Mouse (Mus musculus) embryonic facial prominence, embryonic 15.5 days (tissue): ENCODE measurements around the gene Macrod2. TPM values are rescaled to one million over a fixed set of nuclear protein-coding genes. Genes with fewer than 3 reads are reported as not detected.
A peak's percentile ranks its signal among the peaks of the same experiment; 100 is the strongest.

ENCODE experiments used
- ATAC-seq: fragments of 200-750 bp; cut with Nextera tagmentation; 2 replicates; pipeline ENCODE4 v1.8.0; 2017; ENCODE audit warnings: low read depth, moderate TSS enrichment; ENCODE audit not compliant: insufficient number of reproducible peaks, low FRiP score, low TSS enrichment
- H3K27ac ChIP-seq: fragments of 300-500 bp; sonication (generic); replicated peaks from 2 replicates; pipeline ENCODE4 v1.5.1; 2015; ENCODE audit warnings: mild to moderate bottlenecking, inconsistent platforms
- H3K27me3 ChIP-seq: fragments of 300-500 bp; sonication (generic); 2 replicates; pipeline ENCODE4 v1.6.1; 2015; ENCODE audit warnings: inconsistent platforms
- H3K36me3 ChIP-seq: fragments of 300-500 bp; sonication (generic); 2 replicates; pipeline ENCODE4 v1.6.1; 2015; ENCODE audit warnings: mild to moderate bottlenecking, inconsistent platforms
- H3K4me1 ChIP-seq: fragments of 300-500 bp; sonication (generic); 2 replicates; pipeline ENCODE4 v1.6.1; 2015; ENCODE audit warnings: inconsistent platforms
- H3K4me2 ChIP-seq: fragments of 300-500 bp; sonication (generic); replicated peaks from 2 replicates; pipeline ENCODE4 v1.6.1; 2015; ENCODE audit warnings: mild to moderate bottlenecking, inconsistent platforms
- H3K4me3 ChIP-seq: fragments of 300-500 bp; sonication (generic); replicated peaks from 2 replicates; pipeline ENCODE4 v1.5.1; 2015; ENCODE audit warnings: mild to moderate bottlenecking, inconsistent platforms
- H3K9ac ChIP-seq: fragments of 300-500 bp; sonication (generic); 2 replicates; pipeline ENCODE4 v1.6.1; 2015; ENCODE audit warnings: inconsistent platforms
- H3K9me3 ChIP-seq: fragments of 300-500 bp; sonication (generic); replicated peaks from 2 replicates; pipeline ENCODE4 v1.6.1; 2016; ENCODE audit warnings: inconsistent platforms
- WGBS: fragments of 180-500 bp; shearing (Covaris S2); methylation state at CpG from one replicate; pipeline ENCODE4 v1.1.7; 2015; 5-methylcytosine and 5-hydroxymethylcytosine counted together
- polyA plus RNA-seq: library from polyadenylated mRNA; unstranded; fragments of >200 nt; fragmentation: Nextera tagmentation; extraction: Ambion mirVana; gene quantifications from 2 replicates; pipeline ENCODE4 v1.2.1, GENCODE M21; 2015

Gene Macrod2
- polyA plus RNA-seq = 37.0 and 38.9 TPM in 2 replicates

DNA sequence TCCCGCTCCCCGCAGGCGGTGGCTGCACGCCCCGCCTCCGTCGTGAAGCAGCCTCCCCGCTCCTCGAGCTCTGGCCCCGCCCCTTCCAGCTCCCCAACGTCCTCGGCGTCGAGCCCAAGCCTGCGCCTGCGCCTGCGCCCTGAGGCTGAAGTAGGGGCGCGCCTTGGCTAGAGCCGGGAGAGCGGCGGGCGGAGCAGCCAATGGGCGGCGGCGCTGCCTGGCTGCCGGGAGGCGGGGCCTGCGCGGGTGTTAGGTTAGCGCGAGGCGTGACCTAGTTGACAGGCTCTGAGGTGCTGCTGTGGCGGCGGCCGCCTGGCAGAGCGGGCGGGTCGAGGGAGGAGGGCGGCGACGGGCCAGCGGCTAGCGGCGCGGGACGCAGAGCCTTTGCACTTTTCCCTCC is at the start of gene Macrod2:
Macrod2 (plus strand) TSS at position 131 of the 400 bp plus-strand sequence.
- Histone ChIP-seq H3K27ac (no peak within 1 kb of the TSS), H3K27me3 (no peaks in the 10 kb centered on the region), H3K9ac (peak within 1 kb of the TSS; percentile 45), H3K36me3 (no peaks in the 10 kb centered on the region), H3K4me1 (0 out of 2 replicates have a peak, but pooled peaks cover 3% of the 10 kb centered on the region), H3K4me2 (peak within 1 kb of the TSS; percentile 98), H3K4me3 (peak within 1 kb of the TSS; percentile 81), H3K9me3 (no peaks in the 10 kb centered on the region)
- ATAC-seq = peak; percentile 99
- WGBS = under 1% methylated on average over 46 of the region's 47 CpGs

DNA sequence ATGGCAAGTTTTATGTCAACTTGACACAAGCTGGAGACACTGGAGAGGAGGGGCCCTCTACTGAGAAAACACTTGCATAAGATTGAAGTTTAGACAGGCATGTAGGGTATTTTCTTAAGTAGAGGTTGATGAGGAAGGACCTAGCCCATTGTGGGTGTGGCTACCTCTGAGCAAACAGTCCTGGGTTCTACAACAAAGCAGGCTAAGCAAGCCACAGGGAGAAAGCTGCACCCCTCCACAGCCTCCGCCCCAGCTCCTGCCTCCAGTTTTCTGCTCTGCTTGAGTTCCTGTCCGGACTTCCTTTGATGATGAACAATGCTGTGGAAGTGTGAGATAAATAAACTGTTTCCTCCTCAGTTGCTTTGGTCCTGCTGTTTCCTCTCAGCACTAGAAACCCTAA is 35.2 kb upstream of the Macrod2 start:
- Histone ChIP-seq H3K4me2 (no peak overlapping the region), H3K9me3 (no peaks in the 10 kb centered on the region), H3K27ac (no peak overlapping the region), H3K9ac (no peak overlapping the region), H3K4me1 (no peaks in the 10 kb centered on the region), H3K36me3 (no peaks in the 10 kb centered on the region), H3K27me3 (no peaks in the 10 kb centered on the region), H3K4me3 (no peak overlapping the region)
- ATAC-seq = no peak
- WGBS = 42% methylated on average over 2 of the region's 2 CpGs

DNA sequence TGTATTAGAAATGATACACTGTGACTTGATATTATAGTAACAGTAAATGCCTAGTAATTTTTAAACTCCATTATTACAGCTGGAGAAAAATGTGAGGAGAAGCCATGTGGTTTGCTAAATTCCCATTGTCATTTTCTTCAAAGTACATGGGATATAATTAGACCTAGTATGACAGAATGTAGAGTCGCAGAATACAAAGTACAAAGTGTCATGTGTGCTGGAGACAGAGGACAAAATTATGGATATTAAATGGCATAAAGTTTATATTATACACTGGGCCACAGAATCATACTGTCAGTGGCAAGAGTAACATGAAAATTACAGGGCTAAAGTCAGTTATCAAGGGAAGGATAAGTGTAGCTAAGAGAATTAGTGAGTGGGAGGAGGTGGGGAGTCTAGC is 30.3 kb upstream of the Macrod2 start:
- Histone ChIP-seq H3K9me3 (no peaks in the 10 kb centered on the region), H3K27me3 (no peaks in the 10 kb centered on the region), H3K9ac (no peak overlapping the region), H3K4me2 (no peak overlapping the region), H3K4me1 (no peaks in the 10 kb centered on the region), H3K27ac (no peak overlapping the region), H3K36me3 (no peaks in the 10 kb centered on the region), H3K4me3 (no peak overlapping the region)
- ATAC-seq = 0 out of 2 replicates have a peak, but pooled peaks have one; percentile 34
- 53% methylated on average over 1 of the region's 1 CpGs for WGBS

DNA sequence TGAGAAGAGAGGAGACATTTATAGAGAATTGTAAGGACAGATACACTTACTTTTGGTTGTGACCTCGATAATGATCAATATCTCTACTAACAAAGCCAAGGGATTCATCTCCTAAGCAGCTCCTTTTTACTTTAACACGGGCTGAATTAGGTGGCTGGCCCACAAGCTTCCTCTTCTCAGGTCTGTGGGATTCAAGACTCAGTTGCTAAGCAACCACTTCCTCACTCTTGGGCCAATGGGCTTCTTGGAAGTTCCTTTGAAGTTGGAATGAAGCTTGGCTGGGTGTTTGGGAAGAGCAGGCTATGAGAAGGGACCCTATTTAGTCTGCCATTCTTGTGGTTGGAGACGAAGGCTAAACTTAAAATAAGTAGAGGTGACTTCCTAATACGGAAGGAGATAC is 5.6 kb upstream of the Macrod2 start, which contains the start of gene Sel1l2:
Sel1l2 (minus strand) TSS at position 182 of the 400 bp plus-strand sequence.
- Histone ChIP-seq H3K36me3 (no peaks in the 10 kb centered on the region), H3K4me1 (no peaks in the 10 kb centered on the region), H3K9me3 (no peaks in the 10 kb centered on the region), H3K27ac (no peak within 1 kb of the TSS), H3K4me2 (no peak within 1 kb of the TSS), H3K9ac (no peak within 1 kb of the TSS), H3K4me3 (no peak within 1 kb of the TSS), H3K27me3 (no peaks in the 10 kb centered on the region)
- no peak for ATAC-seq
- WGBS = 46% methylated on average over 4 of the region's 4 CpGs

DNA sequence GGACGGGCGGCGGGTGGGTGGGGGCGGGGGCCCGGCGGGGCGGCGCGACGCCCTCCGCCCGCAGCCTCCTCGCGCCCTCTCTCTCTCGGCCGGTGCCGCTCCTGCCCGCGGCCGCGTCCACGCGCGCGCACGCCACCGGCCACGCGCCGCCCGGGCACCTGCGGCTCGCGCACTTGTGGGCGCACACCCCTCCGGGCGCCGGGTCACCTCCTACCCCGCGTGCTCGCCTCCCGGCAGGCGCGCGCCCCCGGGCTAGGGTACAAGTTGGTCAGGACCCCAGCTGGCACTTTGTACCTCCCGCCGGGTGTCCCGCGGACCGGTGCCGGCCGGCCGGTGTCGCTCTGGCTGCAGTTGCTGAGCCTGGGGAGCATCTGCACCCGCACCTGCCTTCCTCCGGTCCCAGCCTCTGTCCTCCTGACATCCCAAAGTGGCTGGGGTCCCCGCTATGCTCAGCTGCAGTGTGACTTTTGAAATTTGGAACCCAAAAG is 679 bp downstream of the Macrod2 start:
- peak; percentile 65 for ATAC-seq
- Histone ChIP-seq H3K27ac (no peak overlapping the region), H3K4me2 (peak overlapping the region; percentile 98), H3K4me3 (peak overlapping the region; percentile 81), H3K4me1 (0 out of 2 replicates have a peak, but pooled peaks cover 3% of the 10 kb centered on the region), H3K9me3 (no peaks in the 10 kb centered on the region), H3K9ac (peak overlapping the region; percentile 45), H3K27me3 (no peaks in the 10 kb centered on the region), H3K36me3 (no peaks in the 10 kb centered on the region)
- whole genome bisulfite sequencing = under 1% methylated on average over 45 of the region's 58 CpGs

- Histone ChIP-seq H3K4me2 (no peak overlapping the region), H3K27ac (no peak overlapping the region), H3K4me3 (no peak overlapping the region), H3K9me3 (no peaks in the 10 kb centered on the region), H3K9ac (no peak overlapping the region), H3K4me1 (no peaks in the 10 kb centered on the region), H3K27me3 (no peaks in the 10 kb centered on the region), H3K36me3 (no peaks in the 10 kb centered on the region)
- no peak for ATAC-seq
Measured at GRCm38 (mm10) chr2:140425844-140426243, 30.7 kb downstream of the Macrod2 start.

- no peaks in the 10 kb centered on the region for H3K36me3 ChIP-seq
- H3K9me3 ChIP-seq = no peaks in the 10 kb centered on the region
- ATAC-seq = no peak
- no peak overlapping the region for H3K4me3 ChIP-seq
- no peak overlapping the region for H3K4me2 ChIP-seq
- H3K27me3 ChIP-seq = no peaks in the 10 kb centered on the region
- H3K9ac ChIP-seq = no peak overlapping the region
- no peak overlapping the region for H3K27ac ChIP-seq
- 8% methylated on average over 4 of the region's 4 CpGs for WGBS
- H3K4me1 ChIP-seq = no peaks in the 10 kb centered on the region
Measured at GRCm38 (mm10) chr2:140427283-140427682, 32.2 kb downstream of the Macrod2 start.

GRCm38 (mm10) chr2:140439081-140439480 is 44.0 kb downstream of the Macrod2 start:
- ATAC-seq = no peak
- no peaks in the 10 kb centered on the region for H3K9me3 ChIP-seq
- 52% methylated on average over 4 of the region's 4 CpGs for whole genome bisulfite sequencing
- no peaks in the 10 kb centered on the region for H3K27me3 ChIP-seq
- H3K27ac ChIP-seq = no peak overlapping the region
- H3K4me1 ChIP-seq = peaks cover 2% of the 10 kb centered on the region; the same call in 1 of the 2 replicates
- H3K9ac ChIP-seq = no peak overlapping the region
- H3K36me3 ChIP-seq = no peaks in the 10 kb centered on the region
- H3K4me3 ChIP-seq = no peak overlapping the region
- no peak overlapping the region for H3K4me2 ChIP-seq

GRCm38 (mm10) chr2:140448636-140449035 is 53.5 kb downstream of the Macrod2 start:
- Histone ChIP-seq H3K4me1 (no peaks in the 10 kb centered on the region), H3K27ac (no peak overlapping the region), H3K4me3 (no peak overlapping the region), H3K36me3 (no peaks in the 10 kb centered on the region), H3K27me3 (no peaks in the 10 kb centered on the region), H3K9ac (no peak overlapping the region), H3K4me2 (no peak overlapping the region), H3K9me3 (no peaks in the 10 kb centered on the region)
- no peak for ATAC-seq
- WGBS = 87% methylated on average over 2 of the region's 2 CpGs

DNA sequence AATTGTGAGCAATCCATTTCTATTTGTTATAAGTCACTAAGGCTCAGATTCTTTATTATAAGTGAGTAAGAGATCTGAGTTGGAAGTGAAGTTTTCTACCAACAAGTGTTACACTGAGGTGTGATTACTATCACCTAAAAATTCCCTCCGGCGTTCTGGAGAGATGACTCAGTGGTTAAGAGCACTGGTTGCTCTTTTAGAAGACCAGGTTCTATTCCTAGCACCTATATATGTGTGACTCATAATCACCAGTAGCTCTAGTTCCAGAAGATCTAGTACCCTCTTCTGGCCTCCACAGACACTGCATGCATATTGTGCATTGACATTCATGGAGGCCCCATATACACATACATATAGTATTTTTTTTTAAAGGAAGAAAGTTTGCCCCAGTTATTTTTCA is 80.7 kb downstream of the Macrod2 start:
- Histone ChIP-seq H3K27me3 (no peaks in the 10 kb centered on the region), H3K36me3 (no peaks in the 10 kb centered on the region), H3K4me1 (no peaks in the 10 kb centered on the region), H3K27ac (no peak overlapping the region), H3K9ac (no peak overlapping the region), H3K9me3 (no peaks in the 10 kb centered on the region), H3K4me2 (no peak overlapping the region), H3K4me3 (no peak overlapping the region)
- 85% methylated on average over 2 of the region's 2 CpGs for WGBS
- ATAC-seq = no peak

DNA sequence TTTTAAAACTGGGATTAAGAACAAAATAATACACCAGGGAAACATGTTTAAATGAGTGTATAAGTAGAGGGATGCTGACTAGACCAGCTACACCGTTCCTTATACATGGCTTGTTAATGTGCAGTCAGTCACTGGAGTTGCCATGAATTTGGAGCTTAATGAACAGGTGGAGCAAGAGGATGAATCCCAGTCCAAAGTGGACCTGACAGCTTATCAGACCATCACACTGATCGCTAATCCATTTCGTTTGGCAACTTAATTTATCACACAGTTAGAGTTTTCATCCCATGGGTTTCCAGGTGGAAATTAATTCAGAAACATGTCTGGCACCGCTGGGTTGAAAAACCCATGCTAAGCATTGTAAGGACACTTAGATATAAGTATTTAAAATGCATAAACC is 81.8 kb downstream of the Macrod2 start:
- Histone ChIP-seq H3K9ac (no peak overlapping the region), H3K4me2 (no peak overlapping the region), H3K36me3 (no peaks in the 10 kb centered on the region), H3K4me3 (no peak overlapping the region), H3K4me1 (no peaks in the 10 kb centered on the region), H3K27ac (no peak overlapping the region), H3K27me3 (no peaks in the 10 kb centered on the region), H3K9me3 (no peaks in the 10 kb centered on the region)
- WGBS = 79% methylated on average over 4 of the region's 4 CpGs
- ATAC-seq = no peak

DNA sequence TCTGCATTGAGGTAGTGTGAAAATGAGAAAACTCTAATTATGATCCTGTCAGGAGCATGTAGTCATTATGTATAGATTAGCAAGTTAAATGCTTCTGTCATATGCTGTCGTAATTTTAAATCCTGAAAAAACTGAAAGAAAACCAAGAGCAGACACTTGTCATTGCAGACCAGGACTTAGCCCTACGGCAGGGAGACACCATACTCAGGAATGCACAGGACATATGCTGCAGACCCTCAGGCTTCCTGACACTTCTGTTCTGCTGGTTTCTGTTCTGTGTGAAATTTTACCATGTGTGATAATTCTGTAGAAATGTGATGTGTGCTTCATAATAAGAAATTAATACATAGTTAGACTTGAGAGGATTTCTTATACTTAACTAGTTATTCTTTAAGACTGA is 87.5 kb downstream of the Macrod2 start:
- no peak overlapping the region for H3K4me3 ChIP-seq
- H3K36me3 ChIP-seq = no peaks in the 10 kb centered on the region
- H3K27ac ChIP-seq = no peak overlapping the region
- no peak for ATAC-seq
- H3K4me2 ChIP-seq = no peak overlapping the region
- no peak overlapping the region for H3K9ac ChIP-seq
- no peaks in the 10 kb centered on the region for H3K4me1 ChIP-seq
- 45% methylated on average over 2 of the region's 2 CpGs for whole genome bisulfite sequencing
- no peaks in the 10 kb centered on the region for H3K9me3 ChIP-seq
- no peaks in the 10 kb centered on the region for H3K27me3 ChIP-seq
